Mouse (Mus musculus) hindbrain, postnatal 0 days (tissue): ENCODE measurements around the gene Itga3. TPM values are rescaled to one million over a fixed set of nuclear protein-coding genes. Genes with fewer than 3 reads are reported as not detected.
"Not testable (repeated sequence)": the region's sequence is repeated elsewhere in the genome, so short reads cannot be mapped to it uniquely, and the experiment has no call there.

ENCODE experiments used
- ATAC-seq: fragments of 200-750 bp; cut with Nextera tagmentation; 2 replicates; pipeline ENCODE4 v1.8.0; 2017; ENCODE audit warnings: mild to moderate bottlenecking, moderate TSS enrichment, moderate library complexity
- DNase-seq: peaks from one replicate; pipeline ENCODE4 v3.0.0-alpha.2; 2015; ENCODE audit warnings: low spot score
- H3K27ac ChIP-seq: fragments of 300-500 bp; sonication (generic); 2 replicates; pipeline ENCODE4 v1.5.1; 2014; ENCODE audit warnings: mild to moderate bottlenecking
- H3K27me3 ChIP-seq: fragments of 300-500 bp; sonication (generic); 2 replicates; pipeline ENCODE4 v1.6.1; 2014; ENCODE audit warnings: low read length, mixed read lengths; ENCODE audit not compliant: insufficient read depth
- H3K36me3 ChIP-seq: fragments of 300-500 bp; sonication (generic); 2 replicates; pipeline ENCODE4 v1.6.1; 2014; ENCODE audit warnings: low read length, mixed read lengths; ENCODE audit not compliant: insufficient read depth
- H3K4me1 ChIP-seq: fragments of 300-500 bp; sonication (generic); 2 replicates; pipeline ENCODE4 v1.6.1; 2014; ENCODE audit warnings: antibody characterized with exemption, low read length, mixed read lengths; ENCODE audit not compliant: insufficient read depth
- H3K4me2 ChIP-seq: fragments of 300-500 bp; sonication (generic); 2 replicates; pipeline ENCODE4 v1.6.1; 2014; ENCODE audit warnings: low read depth, mild to moderate bottlenecking, low read length, moderate library complexity, mixed read lengths
- H3K4me3 ChIP-seq: fragments of 300-500 bp; sonication (generic); 2 replicates; pipeline ENCODE4 v1.5.1; 2014; ENCODE audit warnings: low read length
- H3K9ac ChIP-seq: fragments of 300-500 bp; sonication (generic); replicated peaks from 2 replicates; pipeline ENCODE4 v1.6.1; 2014; ENCODE audit warnings: mild to moderate bottlenecking, low read length, moderate library complexity, mixed read lengths
- H3K9me3 ChIP-seq: fragments of 300-500 bp; sonication (generic); 2 replicates; pipeline ENCODE4 v1.6.1; 2016; ENCODE audit warnings: low read length, mixed read lengths
- CTCF ChIP-seq: IDR thresholded peaks from 2 replicates; pipeline ENCODE4 v1.5.1; 2016; ENCODE audit warnings: antibody characterized with exemption, control low read depth, low read depth
- WGBS: fragments of 180-500 bp; shearing (Covaris S2); extraction: QIAGEN DNeasy Blood & Tissue Kit; methylation state at CpG from one replicate; pipeline ENCODE4 v1.1.7; 2014; 5-methylcytosine and 5-hydroxymethylcytosine counted together
- polyA plus RNA-seq: library from polyadenylated mRNA; unstranded; fragments of >200 nt; fragmentation: Nextera tagmentation; extraction: Ambion mirVana; gene quantifications from 2 replicates; pipeline ENCODE4 v1.2.1, GENCODE M21; 2015
- total RNA-seq: library from RNA; depleted of rRNA; stranded (reverse); fragments of >200 nt; gene quantifications from 2 replicates; pipeline ENCODE4 v1.2.3, GENCODE M21; 2014

Itga3 gene
- total and polyA plus RNA-seq, 2 experiments from 2014 or later: 13.2 to 68.8 TPM

DNA sequence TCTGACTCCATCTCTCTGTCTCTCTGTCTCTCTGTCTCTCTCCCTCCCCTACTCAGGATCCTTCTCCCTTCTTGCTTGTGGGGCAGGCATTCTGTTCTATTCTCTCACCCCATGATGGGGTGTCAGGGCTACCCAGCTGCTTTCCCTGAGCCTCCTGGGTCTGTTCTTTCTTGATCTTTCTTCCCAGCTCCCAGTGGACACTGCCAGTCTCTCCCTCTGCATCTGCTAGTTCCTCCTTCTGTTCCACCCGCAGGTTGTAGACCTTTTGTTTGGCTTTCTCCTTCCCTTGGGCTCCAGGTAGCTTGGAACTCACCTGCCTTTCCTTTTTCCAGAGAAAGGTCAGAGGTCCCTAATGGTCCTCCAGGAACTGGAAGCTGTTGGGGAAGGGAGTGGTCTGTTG, 65.2 kb downstream of the Itga3 start:
- Histone ChIP-seq H3K4me3 (peak overlapping the region; percentile 93), H3K9me3 (no peaks in the 10 kb centered on the region), H3K36me3 (peaks cover 13% of the 10 kb centered on the region), H3K27ac (peak overlapping the region; percentile 41; the same call in 1 of the 2 replicates), H3K27me3 (no peaks in the 10 kb centered on the region), H3K4me1 (peaks cover 38% of the 10 kb centered on the region), H3K4me2 (peak overlapping the region; percentile 79), H3K9ac (peak overlapping the region; percentile 97)
- ATAC-seq: no peak
- DNase-seq: no peak
- WGBS: 24% methylated on average over 1 of the region's 1 CpGs
- no peak for TF ChIP-seq CTCF

DNA sequence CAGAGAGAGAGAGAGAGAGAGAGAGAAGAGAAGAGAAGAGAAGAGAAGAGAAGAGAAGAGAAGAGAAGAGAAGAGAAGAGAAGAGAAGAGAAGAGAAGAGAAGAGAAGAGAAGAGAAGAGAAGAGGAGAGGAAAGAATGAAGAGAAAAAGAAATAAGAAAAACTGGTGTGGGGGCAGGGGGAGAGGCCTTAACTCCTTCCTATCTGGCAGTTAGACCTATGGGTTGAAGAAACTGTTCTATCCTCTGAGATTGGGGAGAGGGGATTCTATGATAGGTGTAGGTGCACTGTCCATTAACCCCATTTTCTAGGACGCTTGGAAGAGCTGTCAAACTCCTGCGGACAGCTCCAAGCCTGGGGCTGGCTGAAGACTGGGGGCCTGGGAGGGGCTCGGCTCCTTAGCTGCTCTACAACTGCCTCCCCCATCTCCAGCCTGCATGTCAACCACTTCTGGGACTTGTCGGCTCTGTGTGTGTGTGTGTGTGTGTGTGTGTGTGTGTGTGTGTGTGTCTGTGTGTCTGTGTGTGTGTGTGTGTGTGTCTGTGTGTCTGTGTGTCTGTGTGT, 65.7 kb downstream of the Itga3 start:
- Histone ChIP-seq H3K4me3 (peak overlapping the region; percentile 93), H3K9ac (peak overlapping the region; percentile 97), H3K4me2 (peak overlapping the region; percentile 79), H3K27ac (peak overlapping the region; percentile 96; the same call in 1 of the 2 replicates), H3K4me1 (peaks cover 42% of the 10 kb centered on the region), H3K36me3 (peaks cover 14% of the 10 kb centered on the region)
- WGBS: 2% methylated on average over 4 of the region's 4 CpGs
- ATAC-seq, DNase-seq, H3K9me3 ChIP-seq, H3K27me3 ChIP-seq: not testable (repeated sequence)

DNA sequence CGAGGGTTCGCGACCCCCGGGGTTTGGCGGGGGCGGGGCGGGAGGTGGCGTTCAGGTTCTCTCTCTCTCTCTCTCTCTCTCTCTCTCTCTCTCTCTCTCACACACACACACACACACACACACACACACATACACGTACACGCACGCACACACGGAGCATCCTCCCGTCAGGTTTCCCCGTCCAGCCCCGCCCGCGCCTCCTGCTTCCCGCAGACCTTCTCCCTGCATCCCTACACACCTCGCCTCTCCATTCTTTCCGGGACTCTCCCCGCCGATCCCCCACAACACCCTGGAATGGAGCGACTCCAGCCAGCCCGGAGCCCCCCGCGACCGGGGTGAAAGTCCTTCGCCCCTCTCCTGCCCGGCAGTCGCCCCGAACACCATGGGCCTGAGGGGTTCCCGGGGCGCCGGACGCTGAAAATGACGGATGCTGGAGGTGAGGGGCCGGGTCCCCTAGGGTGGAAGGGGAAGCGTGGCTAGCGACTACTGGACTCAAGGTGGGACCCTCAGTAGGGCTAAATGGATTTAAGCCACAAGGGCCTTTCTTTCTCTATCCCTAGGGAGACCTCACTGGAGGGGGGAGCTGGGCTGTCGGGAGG, 66.4 kb downstream of the Itga3 start:
- TF ChIP-seq CTCF: no peak
- peaks cover 39% of the 10 kb centered on the region for H3K4me1 ChIP-seq
- peak overlapping the region; percentile 96 for H3K27ac ChIP-seq
- no peaks in the 10 kb centered on the region for H3K27me3 ChIP-seq
- peak overlapping the region; percentile 97 for H3K9ac ChIP-seq
- WGBS: 2% methylated on average over 33 of the region's 40 CpGs
- ATAC-seq: peak; percentile 48
- peak overlapping the region; percentile 79 for H3K4me2 ChIP-seq
- DNase-seq: peak; percentile 74
- H3K4me3 ChIP-seq: peak overlapping the region; percentile 93
- H3K9me3 ChIP-seq: no peaks in the 10 kb centered on the region
- peaks cover 17% of the 10 kb centered on the region for H3K36me3 ChIP-seq

DNA sequence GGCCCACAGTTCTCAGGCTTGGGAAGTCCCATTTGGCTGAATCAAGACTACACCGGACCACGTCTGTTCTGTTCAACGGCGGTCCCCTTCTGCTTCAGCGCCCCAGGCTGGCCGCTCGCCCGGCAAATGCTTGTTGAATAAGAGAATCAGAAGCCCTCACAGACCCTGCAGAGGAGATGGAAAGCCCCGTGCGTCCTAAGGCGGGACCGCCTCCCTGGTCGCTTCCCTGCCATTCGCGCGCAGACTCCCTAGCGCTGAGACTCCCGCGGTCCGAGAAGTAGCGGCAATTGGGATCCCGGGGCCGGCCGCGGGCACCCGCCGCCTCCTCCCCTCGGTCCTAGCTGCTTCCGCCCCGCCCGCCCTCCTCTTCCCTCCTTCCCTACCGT, 67.0 kb downstream of the Itga3 start, which contains the start of gene Samd14:
Gene Samd14, plus strand, starts transcription at position 251 of the 386 bp plus-strand sequence.
- under 1% methylated on average over 31 of the region's 32 CpGs for WGBS
- no peaks in the 10 kb centered on the region for H3K9me3 ChIP-seq
- no peak for TF ChIP-seq CTCF
- H3K4me3 ChIP-seq: peak within 1 kb of the TSS; percentile 93
- DNase-seq (peak; percentile 92), ATAC-seq (peak; percentile 84)
- peaks cover 39% of the 10 kb centered on the region for H3K4me1 ChIP-seq
- H3K36me3 ChIP-seq: peaks cover 18% of the 10 kb centered on the region
- H3K4me2 ChIP-seq: peak within 1 kb of the TSS; percentile 79
- H3K9ac ChIP-seq: peak within 1 kb of the TSS; percentile 97
- peak within 1 kb of the TSS; percentile 96 for H3K27ac ChIP-seq
- no peaks in the 10 kb centered on the region for H3K27me3 ChIP-seq

DNA sequence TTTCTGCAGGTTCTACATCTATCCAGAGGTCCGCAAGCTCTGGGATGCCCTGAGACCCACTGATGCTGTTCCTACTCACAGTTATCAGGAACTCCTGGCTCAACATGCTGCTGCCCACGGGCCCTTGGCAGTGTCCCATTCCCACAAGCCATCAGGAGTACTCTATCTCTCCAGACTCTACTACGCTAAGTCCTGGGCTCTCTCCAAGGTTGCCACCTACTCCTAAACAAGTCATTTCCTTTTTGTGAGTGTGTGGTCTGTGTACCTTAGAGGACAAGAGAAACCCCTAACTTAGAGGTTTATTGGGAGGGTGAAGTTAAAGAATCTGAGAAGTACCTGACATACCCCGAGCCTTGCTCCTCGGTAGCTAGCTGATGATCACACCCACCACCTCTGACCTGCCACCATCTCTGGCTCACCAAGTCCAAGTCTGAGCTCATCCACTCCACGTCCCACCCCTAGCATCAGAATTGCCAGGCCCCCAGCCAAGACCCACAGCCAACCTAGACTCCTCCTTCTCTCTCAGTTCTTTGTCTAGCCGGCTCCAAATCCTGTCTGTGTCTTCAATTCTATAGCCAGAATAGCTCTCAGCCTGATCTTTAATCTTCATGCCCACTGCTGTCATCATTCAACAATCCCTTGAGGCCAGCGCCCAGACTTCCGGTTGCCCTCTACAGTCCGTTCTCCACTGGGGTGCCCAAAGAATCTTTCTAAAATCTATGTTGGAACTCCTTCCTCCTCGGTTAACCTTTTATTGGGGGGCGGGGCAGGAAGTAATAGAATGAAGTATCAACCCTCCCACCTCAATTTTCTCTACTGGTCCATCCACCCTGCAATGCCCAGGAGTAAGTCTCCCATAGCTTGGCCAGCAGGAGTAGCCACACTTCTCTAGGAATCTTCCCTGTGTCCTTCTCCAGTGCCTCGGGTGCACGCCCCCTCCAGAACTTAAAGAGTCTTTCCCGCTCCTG, 67.7 kb downstream of the Itga3 start:
- peak overlapping the region; percentile 79 for H3K4me2 ChIP-seq
- DNase-seq: peak; percentile 70
- H3K27me3 ChIP-seq: no peaks in the 10 kb centered on the region
- 24% methylated on average over 15 of the region's 15 CpGs for WGBS
- TF ChIP-seq CTCF: peak; percentile 26
- peak overlapping the region; percentile 93 for H3K4me3 ChIP-seq
- H3K9ac ChIP-seq: peak overlapping the region; percentile 97
- H3K9me3 ChIP-seq: no peaks in the 10 kb centered on the region
- H3K4me1 ChIP-seq: peaks cover 39% of the 10 kb centered on the region
- ATAC-seq: peak; percentile 28
- H3K36me3 ChIP-seq: peaks cover 20% of the 10 kb centered on the region
- H3K27ac ChIP-seq: peak overlapping the region; percentile 96

DNA sequence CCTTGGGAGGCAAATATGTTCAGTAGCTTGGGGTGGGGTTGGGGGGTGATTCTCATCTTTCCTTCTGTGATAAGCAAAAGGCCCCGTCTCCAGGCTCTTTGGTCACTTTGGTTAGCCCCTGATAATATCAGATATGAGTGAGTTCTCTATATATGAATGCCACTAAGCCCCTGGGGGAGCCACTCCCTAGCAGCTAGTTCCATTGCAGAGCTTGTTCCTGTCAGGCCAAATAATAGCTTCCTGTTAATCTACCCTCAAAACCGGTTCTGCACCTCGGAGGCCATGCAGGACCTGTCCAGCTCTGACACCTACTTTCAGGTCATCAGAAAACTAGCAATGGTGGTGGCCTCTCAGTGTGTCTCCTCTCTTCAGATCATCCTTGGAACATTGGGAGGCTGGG, 69.2 kb downstream of the Itga3 start:
- H3K4me3 ChIP-seq: no peak overlapping the region
- 76% methylated on average over 3 of the region's 3 CpGs for WGBS
- peaks cover 29% of the 10 kb centered on the region for H3K4me1 ChIP-seq
- H3K27me3 ChIP-seq: no peaks in the 10 kb centered on the region
- ATAC-seq: no peak
- H3K9me3 ChIP-seq: no peaks in the 10 kb centered on the region
- no peak for TF ChIP-seq CTCF
- H3K9ac ChIP-seq: no peak overlapping the region
- peaks cover 35% of the 10 kb centered on the region for H3K36me3 ChIP-seq
- 0 out of 2 replicates have a peak overlapping the region, but pooled peaks have one; percentile 61 for H3K4me2 ChIP-seq
- H3K27ac ChIP-seq: peak overlapping the region; percentile 78; the same call in 1 of the 2 replicates
- no peak for DNase-seq
